Mouse (Mus musculus): Measurements from ENCODE around the gene Klf13.
A peak's percentile ranks its signal among the peaks of the same experiment; 100 is the strongest.

Gene Klf13

GRCm38 (mm10) chr7:63908496-63909285 lies 30.0 kb downstream of the Klf13 start:
- DNase-seq (ENCODE audit: low spot score in 2 of 2), result no peak

GRCm38 (mm10) chr7:63907778-63908495 lies 30.8 kb downstream of the Klf13 start:
- no peak for DNase-seq (ENCODE audit: low spot score in 2 of 2)

- no peak for DNase-seq (ENCODE audit: low spot score in 2 of 2)
These were observed 33.1 kb downstream of the Klf13 start for GRCm38 (mm10) chr7:63905642-63906041.

DNA sequence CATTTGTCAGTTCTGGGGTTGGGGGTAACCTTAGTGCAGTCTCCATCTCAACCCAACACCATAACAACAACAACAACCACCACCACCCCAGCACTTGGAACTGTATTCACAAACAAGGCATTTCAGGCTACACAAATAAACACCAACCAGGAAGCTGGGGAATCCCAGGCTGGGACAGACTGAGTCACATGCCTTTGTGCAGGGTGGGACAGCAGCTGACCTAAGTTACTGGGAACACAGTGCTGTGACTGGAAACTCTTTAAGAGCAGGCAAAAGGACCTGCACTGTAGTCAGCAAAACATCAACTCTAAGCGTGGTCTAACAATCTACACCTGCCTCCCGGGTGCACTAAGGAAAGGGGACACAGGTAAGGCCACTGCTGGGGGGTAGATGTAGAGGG lies 33.5 kb downstream of the Klf13 start:
- no peak for DNase-seq (ENCODE audit: low spot score in 2 of 2)

GRCm38 (mm10) chr7:63903635-63904380 lies 34.9 kb downstream of the Klf13 start:
- DNase-seq (ENCODE audit: low spot score in 2 of 2), result no peak

DNA sequence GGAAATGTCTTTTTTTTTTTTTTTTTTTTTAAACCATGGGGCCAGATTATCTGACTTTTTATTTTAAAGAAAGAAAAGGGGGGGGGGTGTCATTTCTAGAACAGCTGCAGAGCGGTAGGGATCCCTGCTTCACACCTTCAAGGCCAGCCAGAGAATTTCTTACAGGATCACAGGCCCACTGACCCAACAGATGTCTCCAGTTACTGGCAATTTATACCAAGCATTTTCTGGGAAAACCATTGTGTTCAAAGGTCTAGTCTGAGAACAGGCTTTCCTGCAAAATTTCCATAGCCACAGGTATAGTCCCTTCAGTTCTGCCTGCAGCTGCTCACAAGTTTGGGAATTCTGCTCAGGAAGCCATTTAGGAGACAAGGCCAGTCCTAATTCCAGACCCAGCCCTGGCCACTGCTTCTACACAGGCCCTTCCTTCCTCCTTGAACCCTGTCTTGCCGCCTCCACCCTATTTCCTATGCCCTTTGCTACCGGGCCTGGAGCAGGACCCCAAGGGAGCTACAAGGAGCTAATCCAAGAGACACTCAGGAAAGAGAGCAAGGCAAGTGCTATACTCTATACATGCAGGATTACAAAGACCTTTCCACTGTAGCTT lies 36.0 kb downstream of the Klf13 start:
- DNase-seq (ENCODE audit: low spot score in 2 of 2), result no peak

DNA sequence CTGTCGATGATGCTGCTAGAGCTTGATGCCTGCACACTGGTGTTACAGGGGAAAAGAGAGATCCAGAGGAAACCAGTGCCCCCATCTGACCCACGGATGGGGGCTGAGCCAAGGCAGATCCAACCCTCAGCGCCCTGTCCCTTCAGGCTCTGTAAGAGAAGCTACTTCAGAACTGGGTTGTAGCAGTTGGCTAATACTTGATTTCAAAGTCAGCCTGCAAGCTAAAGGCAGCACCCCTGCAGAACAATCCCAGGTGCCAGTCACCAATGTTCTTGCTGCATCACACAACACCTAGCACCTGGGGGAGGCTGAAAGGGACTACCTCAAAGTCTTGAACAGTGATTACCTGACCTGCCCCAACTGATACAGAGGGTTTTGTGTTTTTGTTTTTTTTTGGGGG lies 36.8 kb downstream of the Klf13 start:
- DNase-seq (ENCODE audit: low spot score in 2 of 2), result no peak

DNA sequence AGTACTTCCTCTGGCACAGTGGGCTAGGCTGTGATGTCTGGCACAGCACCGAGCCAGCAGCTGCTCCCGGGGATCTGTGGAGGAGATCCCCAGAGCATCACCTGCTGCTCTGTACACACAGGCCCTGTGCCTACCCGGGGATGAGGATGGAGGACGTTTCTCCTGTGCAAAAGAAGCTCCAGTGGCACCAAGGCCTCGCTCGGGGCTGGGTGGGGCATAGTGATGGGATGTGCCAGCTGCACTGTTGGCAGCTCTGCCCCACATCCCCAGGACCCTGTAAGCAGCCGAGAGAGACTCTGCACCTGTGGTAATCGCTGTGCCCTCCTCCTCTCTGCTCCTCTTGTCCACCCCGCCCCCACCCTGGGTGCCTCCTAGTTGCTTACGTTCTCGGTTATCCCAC lies 37.4 kb downstream of the Klf13 start:
- DNase-seq (ENCODE audit: low spot score in 2 of 2), result no peak

- no peak for DNase-seq (ENCODE audit: low spot score in 2 of 2)
These were observed 38.3 kb downstream of the Klf13 start for GRCm38 (mm10) chr7:63900411-63900810.

DNA sequence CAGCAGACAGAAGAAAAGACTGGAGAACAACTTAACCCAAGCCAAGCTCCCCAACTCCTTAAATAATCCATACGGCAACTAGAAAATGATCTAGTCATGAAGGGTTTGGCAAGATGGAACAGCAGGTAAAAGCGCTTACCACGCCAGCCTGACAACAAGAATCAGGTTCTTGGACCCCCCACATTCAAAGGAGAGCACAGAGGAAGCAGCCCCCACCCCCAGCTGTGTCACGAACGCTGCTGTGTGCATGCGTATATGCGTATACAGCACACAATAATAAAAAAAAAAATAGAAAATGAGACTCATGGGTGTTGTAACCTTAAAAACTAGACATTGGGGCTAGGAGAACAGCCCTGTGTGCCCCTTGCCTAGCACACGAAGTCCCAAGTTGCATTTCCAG lies 38.8 kb downstream of the Klf13 start:
- no peak for DNase-seq (ENCODE audit: low spot score in 2 of 2)

DNA sequence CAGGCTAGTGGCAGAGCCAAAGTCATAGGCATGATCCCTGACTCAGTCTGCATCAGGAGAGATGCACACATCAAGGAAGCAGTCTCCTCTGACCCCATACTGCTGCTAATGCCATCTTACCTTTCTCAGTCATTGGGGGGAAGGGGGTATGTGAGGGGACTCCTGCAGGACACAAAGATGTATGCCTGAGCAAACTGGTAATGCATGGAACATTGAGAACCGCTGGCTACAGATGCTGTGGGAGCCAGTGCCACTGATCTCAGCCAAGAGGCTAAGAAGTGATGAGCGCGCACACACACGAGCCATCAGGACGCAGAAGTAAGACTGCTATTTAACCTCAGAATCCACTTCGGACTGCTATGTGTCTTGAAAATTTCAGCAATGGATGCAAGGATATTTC lies 40.5 kb downstream of the Klf13 start:
- DNase-seq (ENCODE audit: low spot score in 2 of 2), result no peak

DNA sequence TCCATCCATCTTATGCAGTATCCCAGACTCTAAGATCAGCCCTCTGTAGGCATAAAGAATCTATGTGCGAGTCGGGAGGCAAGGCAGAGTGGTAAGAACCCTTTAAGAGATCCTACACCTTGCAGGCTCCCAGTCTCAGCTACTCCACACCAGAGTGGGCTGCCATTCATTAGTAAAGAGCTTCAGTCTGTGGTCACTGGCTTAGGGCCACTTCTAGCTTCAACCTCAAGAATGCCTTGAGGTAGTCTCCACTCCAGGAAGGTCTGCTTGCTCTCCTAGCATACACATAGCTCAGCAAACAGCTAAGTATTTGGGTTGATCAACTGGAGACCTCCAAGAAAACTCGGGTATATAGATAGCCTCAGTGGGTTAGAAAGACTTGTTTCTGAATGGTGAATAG lies 41.1 kb downstream of the Klf13 start:
- no peak for DNase-seq (ENCODE audit: low spot score in 2 of 2)

GRCm38 (mm10) chr7:63896968-63897468 lies 41.7 kb downstream of the Klf13 start:
- DNase-seq (ENCODE audit: low spot score in 2 of 2), result peak; percentile 59 to 84

- peak in 1 of 2 experiments; percentile 32 for DNase-seq (ENCODE audit: low spot score in 2 of 2)
These were observed 42.3 kb downstream of the Klf13 start for GRCm38 (mm10) chr7:63896276-63896967.

DNA sequence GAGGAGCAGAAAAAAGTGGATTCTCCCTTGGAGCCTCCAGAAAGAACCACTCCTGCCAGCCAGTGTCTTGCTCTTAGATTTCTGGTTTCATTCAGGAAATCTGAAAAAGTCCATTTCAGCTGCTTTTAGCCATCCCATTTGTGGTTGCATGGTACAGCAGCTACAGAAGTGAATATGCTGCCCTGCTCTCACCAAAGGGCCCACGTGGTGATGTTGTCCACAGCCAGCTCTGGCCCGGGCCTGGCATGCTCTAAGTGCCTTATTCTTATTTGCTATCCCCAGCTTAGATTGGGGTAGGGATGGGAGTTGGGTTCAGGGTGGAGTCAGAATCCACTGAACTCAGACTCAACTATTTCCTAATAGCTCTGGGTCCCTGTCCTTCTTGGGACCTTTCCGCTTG lies 43.5 kb downstream of the Klf13 start:
- DNase-seq (ENCODE audit: low spot score in 2 of 2), result no peak

GRCm38 (mm10) chr7:63894662-63895061 lies 44.1 kb downstream of the Klf13 start:
- DNase-seq (ENCODE audit: low spot score in 2 of 2), result no peak

DNA sequence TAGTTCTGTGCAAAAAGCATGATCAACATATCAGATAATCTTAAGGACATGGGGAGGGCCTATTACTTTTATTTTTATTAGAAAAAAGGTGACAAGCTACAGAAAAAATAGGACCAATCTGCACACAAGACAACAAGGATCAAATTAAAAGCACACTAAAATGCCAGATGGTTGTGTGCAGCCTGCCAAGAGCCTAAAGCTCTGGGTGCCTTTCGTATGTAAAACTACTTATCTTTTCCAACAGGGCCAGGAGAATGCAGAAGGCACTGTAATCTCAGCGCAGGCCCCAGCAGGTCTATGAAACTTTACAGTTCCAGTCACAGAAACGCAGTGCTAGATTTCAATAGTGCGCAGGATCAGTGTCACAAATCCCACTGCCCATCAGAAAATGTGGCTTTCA lies 45.0 kb downstream of the Klf13 start:
- DNase-seq (ENCODE audit: low spot score in 2 of 2), result no peak

GRCm38 (mm10) chr7:63893201-63893600 lies 45.5 kb downstream of the Klf13 start:
- DNase-seq (ENCODE audit: low spot score in 2 of 2), result no peak

GRCm38 (mm10) chr7:63891488-63892075 lies 47.1 kb downstream of the Klf13 start:
- DNase-seq (ENCODE audit: low spot score in 2 of 2), result no peak

GRCm38 (mm10) chr7:63889116-63889975 lies 49.4 kb downstream of the Klf13 start:
- no peak for DNase-seq (ENCODE audit: low spot score in 2 of 2)
